Mouse (Mus musculus) intestine, postnatal 0 days (tissue): ENCODE data around the gene Nhlh1. TPM values are rescaled to one million over a fixed set of nuclear protein-coding genes. Genes with fewer than 3 reads are reported as not detected.

Experiments
- ATAC-seq: fragments of 200-750 bp; cut with Nextera tagmentation; 2 replicates; pipeline ENCODE4 v1.8.0; 2017; ENCODE audit warnings: mild to moderate bottlenecking, moderate TSS enrichment, moderate library complexity
- H3K27ac ChIP-seq: fragments of 300-500 bp; sonication (generic); 2 replicates; pipeline ENCODE4 v1.5.1; 2014; ENCODE audit warnings: mild to moderate bottlenecking, low read depth, low read length, moderate library complexity
- H3K27me3 ChIP-seq: fragments of 300-500 bp; sonication (generic); replicated peaks from 2 replicates; pipeline ENCODE4 v1.6.1; 2014; ENCODE audit warnings: low read length, mixed read lengths; ENCODE audit not compliant: control insufficient read depth, insufficient read depth
- H3K36me3 ChIP-seq: fragments of 300-500 bp; sonication (generic); 2 replicates; pipeline ENCODE4 v1.6.1; 2014; ENCODE audit warnings: mild to moderate bottlenecking, moderate library complexity; ENCODE audit not compliant: control insufficient read depth, insufficient read depth
- H3K4me1 ChIP-seq: fragments of 300-500 bp; sonication (generic); replicated peaks from 2 replicates; pipeline ENCODE4 v1.6.1; 2014; ENCODE audit warnings: antibody characterized with exemption, low read length, mixed read lengths; ENCODE audit not compliant: control insufficient read depth, insufficient read depth
- H3K4me2 ChIP-seq: fragments of 300-500 bp; sonication (generic); replicated peaks from 2 replicates; pipeline ENCODE4 v1.6.1; 2014; ENCODE audit warnings: low read depth, mild to moderate bottlenecking, moderate library complexity
- H3K4me3 ChIP-seq: fragments of 300-500 bp; sonication (generic); 2 replicates; pipeline ENCODE4 v1.5.1; 2014; ENCODE audit warnings: low read depth, low read length
- H3K9ac ChIP-seq: fragments of 300-500 bp; sonication (generic); 2 replicates; pipeline ENCODE4 v1.6.1; 2014; ENCODE audit warnings: mild to moderate bottlenecking, low read depth, low read length
- H3K9me3 ChIP-seq: fragments of 300-500 bp; sonication (generic); 2 replicates; pipeline ENCODE4 v1.6.1; 2016; ENCODE audit warnings: mixed run types; ENCODE audit not compliant: control insufficient read depth
- CTCF ChIP-seq: sonication (generic); IDR thresholded peaks from 2 replicates; pipeline ENCODE4 v1.5.1; 2016; ENCODE audit warnings: low read depth, mild to moderate bottlenecking, control low read depth, antibody characterized with exemption, moderate library complexity
- WGBS: fragments of 180-500 bp; shearing (Covaris S2); extraction: QIAGEN DNeasy Blood & Tissue Kit; methylation state at CpG from one replicate; pipeline ENCODE4 v1.1.7; 2014; 5-methylcytosine and 5-hydroxymethylcytosine counted together
- polyA plus RNA-seq: library from polyadenylated mRNA; unstranded; fragments of >200 nt; fragmentation: Nextera tagmentation; extraction: Ambion mirVana; gene quantifications from 2 replicates; pipeline ENCODE4 v1.2.1, GENCODE M21; 2015

The Nhlh1 gene
- polyA plus RNA-seq, 1 experiment from 2014 or later = not detected

- no peak overlapping the region for H3K27ac ChIP-seq
- H3K4me2 ChIP-seq = no peak overlapping the region
- no peaks in the 10 kb centered on the region for H3K27me3 ChIP-seq
- no peaks in the 10 kb centered on the region for H3K4me1 ChIP-seq
- no peak overlapping the region for H3K4me3 ChIP-seq
- no peak for TF ChIP-seq CTCF
- peak; percentile 29; the same call in 1 of the 2 replicates for ATAC-seq
- no peaks in the 10 kb centered on the region for H3K36me3 ChIP-seq
- WGBS = 89% methylated on average over 9 of the region's 9 CpGs
- no peaks in the 10 kb centered on the region for H3K9me3 ChIP-seq
- H3K9ac ChIP-seq = no peak overlapping the region
Measured at GRCm38 (mm10) chr1:172018336-172019311, 38.7 kb downstream of the Nhlh1 start.

GRCm38 (mm10) chr1:172017517-172018070, 39.8 kb downstream of the Nhlh1 start:
- no peaks in the 10 kb centered on the region for H3K36me3 ChIP-seq
- TF ChIP-seq CTCF = no peak
- H3K9ac ChIP-seq = no peak overlapping the region
- no peak overlapping the region for H3K4me2 ChIP-seq
- no peaks in the 10 kb centered on the region for H3K27me3 ChIP-seq
- no peak for ATAC-seq
- 72% methylated on average over 6 of the region's 6 CpGs for WGBS
- no peaks in the 10 kb centered on the region for H3K9me3 ChIP-seq
- H3K27ac ChIP-seq = no peak overlapping the region
- no peaks in the 10 kb centered on the region for H3K4me1 ChIP-seq
- H3K4me3 ChIP-seq = no peak overlapping the region

GRCm38 (mm10) chr1:172016660-172017516, 40.5 kb downstream of the Nhlh1 start:
- WGBS = 57% methylated on average over 6 of the region's 6 CpGs
- Histone ChIP-seq H3K9me3 (no peaks in the 10 kb centered on the region), H3K4me1 (no peaks in the 10 kb centered on the region), H3K4me3 (no peak overlapping the region), H3K36me3 (no peaks in the 10 kb centered on the region), H3K9ac (no peak overlapping the region), H3K27ac (no peak overlapping the region), H3K27me3 (no peaks in the 10 kb centered on the region), H3K4me2 (no peak overlapping the region)
- no peak for ATAC-seq
- TF ChIP-seq CTCF = no peak

- Histone ChIP-seq H3K27me3 (no peaks in the 10 kb centered on the region), H3K27ac (no peak overlapping the region), H3K4me1 (no peaks in the 10 kb centered on the region), H3K4me3 (no peak overlapping the region), H3K9ac (no peak overlapping the region), H3K9me3 (no peaks in the 10 kb centered on the region), H3K4me2 (no peak overlapping the region), H3K36me3 (no peaks in the 10 kb centered on the region; the same call in 1 of the 2 replicates)
- no peak for TF ChIP-seq CTCF
- no peak for ATAC-seq
- 63% methylated on average over 8 of the region's 8 CpGs for WGBS
Measured at GRCm38 (mm10) chr1:172016031-172016430, 41.3 kb downstream of the Nhlh1 start.

- H3K27me3 ChIP-seq = no peaks in the 10 kb centered on the region
- 83% methylated on average over 9 of the region's 9 CpGs for WGBS
- ATAC-seq = no peak
- H3K36me3 ChIP-seq = no peaks in the 10 kb centered on the region; the same call in 1 of the 2 replicates
- no peak overlapping the region for H3K4me2 ChIP-seq
- H3K9me3 ChIP-seq = no peaks in the 10 kb centered on the region
- no peak for TF ChIP-seq CTCF
- H3K4me1 ChIP-seq = no peaks in the 10 kb centered on the region
- no peak overlapping the region for H3K27ac ChIP-seq
- H3K9ac ChIP-seq = no peak overlapping the region
- no peak overlapping the region for H3K4me3 ChIP-seq
Measured at GRCm38 (mm10) chr1:172015312-172015939, 41.9 kb downstream of the Nhlh1 start.
